Mouse (Mus musculus) effector memory CD4-positive, alpha-beta T cell, adult 5 months (primary cell): ENCODE data around the gene 4930512M02Rik. TPM values are rescaled to one million over a fixed set of nuclear protein-coding genes. Genes with fewer than 3 reads are reported as not detected.

ENCODE experiments used
- polyA plus RNA-seq: library from polyadenylated mRNA; unstranded; fragments of 100-300 nt; shearing (Covaris generic); gene quantifications from one replicate; pipeline ENCODE4 v1.2.1, GENCODE M21; 2017

4930512M02Rik gene
- not detected for polyA plus RNA-seq

GRCm38 (mm10) chr11:11627735-11628134 is at the start of gene 4930512M02Rik:
Gene 4930512M02Rik (minus strand): TSS chr11:11627835.

Other genes with a start within 250 kb of the 4930512M02Rik start
- 0.26 TPM for gene Spata48, start 165.7 kb downstream of the 4930512M02Rik start, polyA plus RNA-seq
- gene Zpbp, start 165.4 kb downstream of the 4930512M02Rik start, polyA plus RNA-seq, result 2.1 TPM
- gene Ikzf1, start 57.2 kb upstream of the 4930512M02Rik start, polyA plus RNA-seq, result 159 TPM
- 0.91 TPM for gene Fignl1, start 181.1 kb upstream of the 4930512M02Rik start, polyA plus RNA-seq